Mouse (Mus musculus): ENCODE measurements around the gene Tmem220. TPM values are rescaled to one million over a fixed set of nuclear protein-coding genes. Genes with fewer than 3 reads are reported as not detected.

The Tmem220 gene
- total and polyA plus RNA-seq, 3 experiments = 0.30 to 1.6 (median 0.36) TPM

- H3K9me3 ChIP-seq (replicated peaks; ENCODE audit: low read length) = no peaks in the 10 kb centered on the region
- no peaks in the 10 kb centered on the region for H3K27me3 ChIP-seq (replicated peaks)
- H3K4me2 ChIP-seq (ENCODE audit: insufficient read depth, low read depth, poor library complexity, severe bottlenecking) = no peak overlapping the region
- dilution Hi-C loops (cut with MboI; ENCODE audit: extremely low pct_ligation_motif_present, extremely low pct_unique_long_range_greater_than_20kb, low sequenced_read_pairs) (no loop called here), in situ Hi-C loops (cut with MboI; ENCODE audit: low pct_ligation_motif_present, low pct_unique_long_range_greater_than_20kb, low sequenced_read_pairs) (no loop called here)
- H3K27ac ChIP-seq (ENCODE audit: insufficient read depth, low read depth) = no peak overlapping the region
- H3K4me1 ChIP-seq (ENCODE audit: control insufficient read depth in 1 of 2, insufficient read depth in 2 of 2) = 0 out of 4 replicates have a peak, but pooled peaks cover 0 to 2% of the 10 kb centered on the region in 2 experiments
- no peak for DNase-seq (ENCODE audit: extremely low read depth)
- H3K9ac ChIP-seq (ENCODE audit: insufficient read depth, low read depth) = no peak overlapping the region
- no peak overlapping the region for H3K4me3 ChIP-seq (replicated peaks in 1 of 3; ENCODE audit: low read depth in 2 of 3, low read length in 2 of 3, poor library complexity in 1 of 3)
- H3K36me3 ChIP-seq (replicated peaks in 1 of 2; ENCODE audit: control insufficient read depth in 1 of 2, insufficient read depth in 1 of 2, low read length in 1 of 2) = peaks cover 21 to 34% of the 10 kb centered on the region in 2 experiments
- TF ChIP-seq SMC3 (IDR thresholded peaks at IDR 0.05; ENCODE audit: low read depth, low read length) (no peak), PAX5 (IDR thresholded peaks at IDR 0.05; ENCODE audit: low read length) (no peak), BHLHE40 (IDR thresholded peaks at IDR 0.05; ENCODE audit: low read depth, low read length) (no peak), MYC (IDR thresholded peaks at IDR 0.05; ENCODE audit: low read depth, low read length) (no peak), E2F4 (IDR thresholded peaks at IDR 0.05; ENCODE audit: insufficient replicate concordance, low read depth, low read length) (no peak), ELF1 (IDR thresholded peaks at IDR 0.05; ENCODE audit: low read depth, low read length) (no peak), CTCF (conservative IDR thresholded peaks at IDR 0.05 in 1 of 2, IDR thresholded peaks at IDR 0.05 in 1 of 2; ENCODE audit: low read depth in 2 of 2, low read length in 2 of 2) (no peak)
- H3K79me2 ChIP-seq (replicated peaks; ENCODE audit: control insufficient read depth, extremely low read depth, insufficient read depth, poor library complexity, severe bottlenecking) = no peaks in the 10 kb centered on the region
Measured at GRCm38 (mm10) chr11:67034775-67035485, 10.0 kb downstream of the Tmem220 start.

GRCm38 (mm10) chr11:67036229-67036628, 11.3 kb downstream of the Tmem220 start:
- Histone ChIP-seq H3K4me3 (replicated peaks in 1 of 3; ENCODE audit: low read depth in 2 of 3, low read length in 2 of 3, poor library complexity in 1 of 3) (no peak overlapping the region), H3K27ac (ENCODE audit: insufficient read depth, low read depth) (no peak overlapping the region), H3K27me3 (replicated peaks) (no peaks in the 10 kb centered on the region), H3K9me3 (replicated peaks; ENCODE audit: low read length) (peaks cover 4% of the 10 kb centered on the region), H3K4me2 (ENCODE audit: insufficient read depth, low read depth, poor library complexity, severe bottlenecking) (no peak overlapping the region), H3K79me2 (replicated peaks; ENCODE audit: control insufficient read depth, extremely low read depth, insufficient read depth, poor library complexity, severe bottlenecking) (no peaks in the 10 kb centered on the region), H3K9ac (ENCODE audit: insufficient read depth, low read depth) (no peak overlapping the region), H3K4me1 (ENCODE audit: control insufficient read depth in 1 of 2, insufficient read depth in 2 of 2) (no peaks in the 10 kb centered on the region), H3K36me3 (replicated peaks in 1 of 2; ENCODE audit: control insufficient read depth in 1 of 2, insufficient read depth in 1 of 2, low read length in 1 of 2) (peaks cover 33 to 47% of the 10 kb centered on the region in 2 experiments)
- DNase-seq (ENCODE audit: extremely low read depth) = no peak
- no peak for TF ChIP-seq JUN (IDR thresholded peaks at IDR 0.05; ENCODE audit: insufficient read depth, low read depth, low read length)
- TF ChIP-seq EP300 (IDR thresholded peaks at IDR 0.05; ENCODE audit: low read length) = no peak
- no peak for TF ChIP-seq MAX (IDR thresholded peaks at IDR 0.05; ENCODE audit: low read length)
- no peak for TF ChIP-seq JUND (conservative IDR thresholded peaks at IDR 0.05; ENCODE audit: low read depth, low read length)
- TF ChIP-seq MAFK (IDR thresholded peaks at IDR 0.05; ENCODE audit: insufficient replicate concordance, low read length) = no peak
- TF ChIP-seq NRF1 (IDR thresholded peaks at IDR 0.05; ENCODE audit: low read depth, low read length) = no peak
- TF ChIP-seq MXI1 (IDR thresholded peaks at IDR 0.05; ENCODE audit: low read depth, low read length) = no peak
- no peak for TF ChIP-seq MEF2A (IDR thresholded peaks at IDR 0.05; ENCODE audit: borderline replicate concordance, low read depth, low read length)
- TF ChIP-seq HCFC1 (IDR thresholded peaks at IDR 0.05; ENCODE audit: low read depth, low read length) = no peak
- no peak for TF ChIP-seq USF2 (conservative IDR thresholded peaks at IDR 0.05; ENCODE audit: low read depth, low read length)
- TF ChIP-seq ELF1 (IDR thresholded peaks at IDR 0.05; ENCODE audit: low read depth, low read length) = no peak
- no peak for TF ChIP-seq CTCF (conservative IDR thresholded peaks at IDR 0.05 in 1 of 2, IDR thresholded peaks at IDR 0.05 in 1 of 2; ENCODE audit: low read depth in 2 of 2, low read length in 2 of 2)
- TF ChIP-seq RCOR1 (conservative IDR thresholded peaks at IDR 0.05; ENCODE audit: low read depth, low read length) = no peak
- no peak for TF ChIP-seq UBTF (IDR thresholded peaks at IDR 0.05; ENCODE audit: low read depth, low read length)
- no peak for TF ChIP-seq USF1 (IDR thresholded peaks at IDR 0.05; ENCODE audit: low read depth, low read length)
- TF ChIP-seq KAT2A (IDR thresholded peaks at IDR 0.05; ENCODE audit: insufficient replicate concordance, low read length) = no peak
- TF ChIP-seq CHD2 (IDR thresholded peaks at IDR 0.05; ENCODE audit: low read length) = no peak
- TF ChIP-seq POLR2AphosphoS2 (IDR thresholded peaks at IDR 0.05; ENCODE audit: low read depth, low read length) = no peak
- no peak for TF ChIP-seq MYC (IDR thresholded peaks at IDR 0.05; ENCODE audit: low read depth, low read length)
- dilution Hi-C loops (cut with MboI; ENCODE audit: extremely low pct_ligation_motif_present, extremely low pct_unique_long_range_greater_than_20kb, low sequenced_read_pairs) (no loop called here), in situ Hi-C loops (cut with MboI; ENCODE audit: low pct_ligation_motif_present, low pct_unique_long_range_greater_than_20kb, low sequenced_read_pairs) (no loop called here)

Measured in CH12.LX (cell line).